Mouse (Mus musculus) E14TG2a.4 (cell line): ENCODE data around the gene Stac2.

ENCODE experiments used
- CTCF ChIP-seq: conservative IDR thresholded peaks from 2 replicates; pipeline ENCODE4 v1.5.1; 2014; ENCODE audit warnings: low read length
- POU5F1 ChIP-seq: IDR thresholded peaks from 2 replicates; pipeline ENCODE4 v1.6.1; 2014; ENCODE audit warnings: low read length, borderline replicate concordance

- TF ChIP-seq CTCF (no peak), POU5F1 (no peak)
These were observed 50.0 kb downstream of the Stac2 start for GRCm38 (mm10) chr11:98003171-98003671.
